Mouse (Mus musculus): ENCODE data around the gene Auts2.

GRCm38 (mm10) chr5:131990532-131990931 lies 552.6 kb downstream of the Auts2 start:
- TF ChIP-seq CTCF (conservative IDR thresholded peaks at IDR 0.05; ENCODE audit: insufficient read depth, insufficient read length, low read depth, low read length) (no peak), POLR2A (IDR thresholded peaks at IDR 0.05; ENCODE audit: low read depth, low read length) (no peak)

Data from kidney, adult 2 months (tissue).